Mouse (Mus musculus) kidney, adult 2 months (tissue): ENCODE data around the gene Lman2. TPM values are rescaled to one million over a fixed set of nuclear protein-coding genes. Genes with fewer than 3 reads are reported as not detected.
A peak's percentile ranks its signal among the peaks of the same experiment; 100 is the strongest.

Source experiments
- DNase-seq: peaks from one replicate; pipeline ENCODE4 v3.0.0; 2021
- H3K27ac ChIP-seq: fragments of 200-500 bp; 2 replicates; pipeline ENCODE4 v1.5.1; 2012; ENCODE audit warnings: low read depth, low read length, control low read depth, inconsistent platforms; ENCODE audit not compliant: insufficient read depth
- H3K27me3 ChIP-seq: fragments of 200-500 bp; replicated peaks from 2 replicates; pipeline ENCODE4 v1.6.1; 2012; ENCODE audit warnings: mild to moderate bottlenecking, moderate library complexity, low read length, inconsistent platforms; ENCODE audit not compliant: control insufficient read depth, insufficient read depth
- H3K36me3 ChIP-seq: fragments of 200-500 bp; 2 replicates; pipeline ENCODE4 v1.6.1; 2012; ENCODE audit warnings: mild to moderate bottlenecking, moderate library complexity, low read length, inconsistent platforms; ENCODE audit not compliant: control insufficient read depth, insufficient read depth
- H3K4me1 ChIP-seq: fragments of 200-500 bp; 2 replicates; pipeline ENCODE4 v1.6.1; 2011; ENCODE audit warnings: low read length; ENCODE audit not compliant: control insufficient read depth, insufficient read depth
- H3K4me3 ChIP-seq: fragments of 200-500 bp; 2 replicates; pipeline ENCODE4 v1.5.1; 2011; ENCODE audit warnings: mild to moderate bottlenecking, low read depth, low read length, control low read depth; ENCODE audit not compliant: insufficient read depth
- CTCF ChIP-seq: fragments of 200-500 bp; conservative IDR thresholded peaks from 2 replicates; pipeline ENCODE4 v1.5.1; 2011; ENCODE audit warnings: low read depth, mild to moderate bottlenecking, control low read depth, low read length, moderate library complexity, mixed read lengths; ENCODE audit not compliant: insufficient read depth, insufficient read length
- POLR2A ChIP-seq: fragments of 200-500 bp; IDR thresholded peaks from one replicate; pipeline ENCODE4 v1.6.1; 2011; ENCODE audit warnings: low read depth, low read length, control low read depth
- WGBS: fragments of 180-500 bp; shearing (Covaris S2); methylation state at CpG from one replicate; pipeline ENCODE4 v1.1.7; 2018; 5-methylcytosine and 5-hydroxymethylcytosine counted together
- polyA plus RNA-seq: library from polyadenylated mRNA; depleted of rRNA; stranded (reverse); fragments of >200 nt; gene quantifications from 2 replicates; pipeline ENCODE4 v1.2.3, GENCODE M21; 2012

Gene Lman2
- polyA plus RNA-seq, 1 experiment, result 114 TPM

DNA sequence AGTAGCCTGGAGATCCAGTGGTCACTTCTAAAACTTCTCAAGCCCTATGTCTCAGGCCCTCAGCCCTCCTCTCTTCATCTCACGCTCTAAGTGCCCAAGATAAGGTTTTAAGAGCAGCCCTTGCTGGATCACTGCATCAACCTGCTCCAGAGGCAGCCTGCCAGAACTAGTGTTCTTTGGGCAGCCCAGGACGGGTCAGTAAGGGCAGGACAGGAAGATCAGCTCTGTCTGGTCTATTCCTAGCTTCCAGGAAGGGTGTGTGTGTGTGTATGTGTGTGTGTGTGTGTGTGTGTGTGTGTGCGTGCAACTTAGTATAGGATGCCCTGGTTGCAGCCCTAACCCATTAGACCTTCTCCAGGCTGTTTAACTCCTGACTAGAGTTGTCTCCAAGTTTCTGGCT lies 7.7 kb upstream of the Lman2 start:
- DNase-seq, result peak; percentile 88
- Histone ChIP-seq H3K4me1 (no peaks in the 10 kb centered on the region), H3K27me3 (no peaks in the 10 kb centered on the region), H3K4me3 (peak overlapping the region; percentile 19; the same call in 1 of the 2 replicates), H3K36me3 (no peaks in the 10 kb centered on the region), H3K27ac (0 out of 2 replicates have a peak overlapping the region, but pooled peaks have one; percentile 30)
- no peak for TF ChIP-seq POLR2A
- no peak for TF ChIP-seq CTCF
- 32% methylated on average over 3 of the region's 3 CpGs for WGBS

DNA sequence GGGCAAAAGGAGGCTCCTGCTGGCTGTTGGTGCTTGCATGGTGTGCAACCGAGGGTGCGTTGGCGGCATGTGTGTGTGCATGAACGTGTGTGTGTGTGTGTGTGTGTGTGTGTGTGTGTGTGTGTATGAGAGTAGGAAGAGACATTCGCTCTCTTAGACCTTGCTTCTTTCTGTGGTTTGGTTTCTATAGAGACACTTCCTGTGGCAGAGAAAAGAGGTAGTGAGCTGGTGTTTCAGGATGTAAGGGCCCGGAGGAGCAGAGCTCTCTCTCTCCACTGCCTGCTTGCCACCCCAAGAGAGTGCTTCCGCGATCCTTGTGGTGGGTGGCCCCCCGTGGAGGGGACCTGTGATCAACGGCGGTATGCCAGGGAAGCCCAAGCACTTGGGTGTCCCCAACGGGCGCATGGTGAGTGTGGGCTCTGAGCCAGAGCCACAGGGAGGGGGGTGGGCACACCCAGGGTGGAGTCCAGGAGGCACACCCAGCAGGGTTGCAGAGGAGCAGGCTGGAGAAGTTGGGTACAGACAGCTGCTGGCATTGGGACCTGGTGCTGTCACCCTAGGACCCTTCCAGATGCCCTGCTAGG lies 7.0 kb upstream of the Lman2 start, which contains the start of gene Rgs14:
TSS of gene Rgs14 (plus strand) at position 202 of the 584 bp plus-strand sequence.
- Histone ChIP-seq H3K4me1 (no peaks in the 10 kb centered on the region), H3K27ac (peak within 1 kb of the TSS; percentile 30; the same call in 1 of the 2 replicates), H3K27me3 (no peaks in the 10 kb centered on the region), H3K4me3 (peak within 1 kb of the TSS; percentile 19), H3K36me3 (no peaks in the 10 kb centered on the region)
- DNase-seq, result peak; percentile 24
- TF ChIP-seq POLR2A (no peak), CTCF (no peak)
- WGBS, result 42% methylated on average over 13 of the region's 13 CpGs

DNA sequence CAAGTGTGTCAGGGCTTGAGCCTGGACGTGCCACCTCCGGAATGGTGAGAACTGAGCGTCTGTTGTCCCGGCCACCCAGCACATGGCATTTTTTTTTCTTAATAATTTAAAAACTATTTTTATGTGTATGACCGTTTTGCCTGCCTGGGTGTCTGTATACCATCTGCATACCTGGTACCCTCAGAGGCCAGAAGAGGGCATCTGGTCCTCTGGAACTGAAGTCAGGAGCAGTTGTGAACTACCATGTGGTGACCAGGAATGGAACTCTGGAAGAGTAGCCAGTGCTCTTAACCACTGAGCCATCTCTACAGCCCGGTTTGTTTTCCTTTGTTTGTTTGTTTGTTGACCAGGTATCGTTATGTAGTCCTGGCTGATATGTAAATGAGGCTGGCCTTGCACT lies 5.8 kb upstream of the Lman2 start:
- Histone ChIP-seq H3K36me3 (no peaks in the 10 kb centered on the region), H3K27me3 (no peaks in the 10 kb centered on the region), H3K27ac (no peak overlapping the region), H3K4me1 (no peaks in the 10 kb centered on the region), H3K4me3 (no peak overlapping the region)
- 78% methylated on average over 7 of the region's 7 CpGs for WGBS
- DNase-seq, result peak; percentile 41
- TF ChIP-seq CTCF (peak; percentile 40), POLR2A (no peak)

DNA sequence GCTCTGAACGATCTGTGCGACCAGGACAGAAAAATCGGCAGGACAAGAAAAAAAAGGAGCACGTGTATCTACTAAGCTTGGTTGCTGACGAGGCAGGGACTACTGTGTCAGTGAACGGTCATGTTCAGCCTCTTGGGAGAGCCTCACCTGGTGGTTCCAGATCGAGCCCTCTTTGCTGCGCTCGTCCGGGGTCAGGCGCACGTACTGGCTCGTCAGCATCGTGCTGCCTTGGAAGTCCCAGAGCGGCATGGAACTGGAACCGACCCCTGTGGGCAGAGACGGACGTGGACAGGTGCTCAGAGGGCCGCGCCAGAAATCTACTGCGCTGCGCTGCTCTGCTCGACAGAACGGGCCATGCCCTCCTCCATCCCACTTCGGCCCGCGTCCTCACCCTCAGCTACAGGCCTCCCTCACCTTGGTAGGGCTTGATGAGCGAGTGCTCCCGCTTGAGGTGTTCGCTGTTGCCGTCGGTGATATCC lies 570 bp downstream of the Lman2 start:
- no peak for DNase-seq
- H3K36me3 ChIP-seq, result no peaks in the 10 kb centered on the region
- under 1% methylated on average over 32 of the region's 32 CpGs for WGBS
- H3K27me3 ChIP-seq, result no peaks in the 10 kb centered on the region
- TF ChIP-seq CTCF, result no peak
- TF ChIP-seq POLR2A, result no peak
- H3K4me1 ChIP-seq, result peaks cover 10% of the 10 kb centered on the region; the same call in 1 of the 2 replicates
- peak overlapping the region; percentile 99 for H3K4me3 ChIP-seq
- peak overlapping the region; percentile 73 for H3K27ac ChIP-seq

DNA sequence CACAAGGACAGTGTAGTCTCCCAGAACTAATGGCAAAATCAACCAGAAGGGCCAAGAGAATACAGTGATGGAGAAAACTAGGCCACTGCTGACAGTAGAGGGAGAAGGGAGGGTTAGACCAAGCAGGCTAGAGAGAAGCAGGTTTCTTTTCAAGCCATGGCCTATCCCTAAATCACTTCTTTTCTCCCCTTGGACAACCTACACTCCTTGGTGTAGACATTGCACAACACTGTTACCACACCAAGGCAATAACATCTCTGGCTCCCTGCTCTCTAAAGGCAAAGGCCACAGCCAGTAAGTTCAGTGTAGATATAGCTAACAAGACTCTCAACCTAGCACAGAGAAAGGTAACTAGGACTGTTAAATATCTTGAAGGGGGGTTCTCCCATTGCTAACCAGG lies 1.4 kb downstream of the Lman2 start:
- Histone ChIP-seq H3K27ac (no peak overlapping the region), H3K4me1 (peaks cover 10% of the 10 kb centered on the region; the same call in 1 of the 2 replicates), H3K27me3 (no peaks in the 10 kb centered on the region), H3K4me3 (peak overlapping the region; percentile 9; the same call in 1 of the 2 replicates), H3K36me3 (no peaks in the 10 kb centered on the region)
- no peak for DNase-seq
- TF ChIP-seq POLR2A (no peak), CTCF (no peak)

DNA sequence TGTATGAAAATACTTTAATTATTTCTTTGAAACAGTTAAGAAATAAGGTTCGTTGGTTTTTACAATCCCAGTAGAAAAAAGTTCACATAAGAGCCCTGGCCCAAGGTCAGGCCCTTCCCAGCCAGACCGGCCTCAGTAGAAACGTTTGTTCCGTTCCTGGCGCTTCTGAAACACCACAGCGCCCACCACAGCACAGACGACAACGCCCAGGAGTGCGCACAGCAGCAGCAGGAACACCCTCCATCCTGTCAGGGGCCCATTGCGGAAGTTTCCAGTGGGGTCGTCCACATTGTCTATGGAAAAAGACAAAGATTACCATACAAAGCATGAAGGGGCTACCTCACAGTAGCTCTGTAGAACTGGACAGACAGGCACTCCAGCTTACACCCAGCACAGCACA lies 15.8 kb downstream of the Lman2 start:
- WGBS, result 76% methylated on average over 11 of the region's 11 CpGs
- DNase-seq, result no peak
- H3K36me3 ChIP-seq, result peaks cover 1% of the 10 kb centered on the region
- H3K4me1 ChIP-seq, result no peaks in the 10 kb centered on the region
- H3K27ac ChIP-seq, result no peak overlapping the region
- no peaks in the 10 kb centered on the region for H3K27me3 ChIP-seq
- no peak for TF ChIP-seq POLR2A
- no peak for TF ChIP-seq CTCF
- H3K4me3 ChIP-seq, result no peak overlapping the region

DNA sequence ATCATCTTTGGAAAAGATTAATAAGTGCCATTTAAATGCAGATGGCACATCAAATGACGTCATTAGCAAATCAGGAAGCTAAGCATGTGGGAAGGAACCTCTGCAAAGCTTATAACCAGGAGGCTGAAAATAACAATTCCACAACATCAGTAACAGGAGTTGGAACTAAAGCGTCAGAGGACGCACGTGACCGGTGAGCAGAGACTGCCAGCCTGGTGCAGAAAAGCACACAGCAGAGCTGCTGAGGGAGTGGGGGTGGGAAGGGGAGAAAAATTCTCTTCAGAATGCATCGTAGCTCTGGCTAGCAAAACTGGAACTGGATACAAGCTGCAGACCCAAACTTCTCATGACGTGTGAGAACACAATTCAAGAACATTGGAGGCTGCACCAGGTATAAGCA lies 18.3 kb downstream of the Lman2 start:
- no peaks in the 10 kb centered on the region for H3K27me3 ChIP-seq
- WGBS, result 83% methylated on average over 7 of the region's 7 CpGs
- no peak for DNase-seq
- H3K27ac ChIP-seq, result no peak overlapping the region
- TF ChIP-seq POLR2A (no peak), CTCF (no peak)
- H3K36me3 ChIP-seq, result no peaks in the 10 kb centered on the region; the same call in 1 of the 2 replicates
- no peak overlapping the region for H3K4me3 ChIP-seq
- H3K4me1 ChIP-seq, result no peaks in the 10 kb centered on the region; the same call in 1 of the 2 replicates
